Mouse (Mus musculus) hindbrain, embryonic 15.5 days (tissue): ENCODE data around the gene Parva. TPM values are rescaled to one million over a fixed set of nuclear protein-coding genes. Genes with fewer than 3 reads are reported as not detected.

Source experiments
- ATAC-seq: fragments of 200-750 bp; cut with Nextera tagmentation; 2 replicates; pipeline ENCODE4 v1.8.0; 2017; ENCODE audit warnings: low read depth, moderate number of reproducible peaks, moderate TSS enrichment; ENCODE audit not compliant: low FRiP score
- H3K27ac ChIP-seq: fragments of 300-500 bp; sonication (generic); replicated peaks from 2 replicates; pipeline ENCODE4 v1.5.1; 2015; ENCODE audit warnings: mild to moderate bottlenecking, inconsistent platforms
- H3K27me3 ChIP-seq: fragments of 300-500 bp; sonication (generic); 2 replicates; pipeline ENCODE4 v1.6.1; 2015; ENCODE audit warnings: control low read depth, inconsistent platforms
- H3K36me3 ChIP-seq: fragments of 300-500 bp; sonication (generic); 2 replicates; pipeline ENCODE4 v1.6.1; 2015; ENCODE audit warnings: control low read depth, inconsistent platforms
- H3K4me1 ChIP-seq: fragments of 300-500 bp; sonication (generic); replicated peaks from 2 replicates; pipeline ENCODE4 v1.6.1; 2015; ENCODE audit warnings: control low read depth, inconsistent platforms
- H3K4me2 ChIP-seq: fragments of 300-500 bp; sonication (generic); 2 replicates; pipeline ENCODE4 v1.6.1; 2015; ENCODE audit warnings: moderate library complexity, mild to moderate bottlenecking, inconsistent platforms
- H3K4me3 ChIP-seq: fragments of 300-500 bp; sonication (generic); 2 replicates; pipeline ENCODE4 v1.5.1; 2015; ENCODE audit warnings: mild to moderate bottlenecking, inconsistent platforms
- H3K9ac ChIP-seq: fragments of 300-500 bp; sonication (generic); 2 replicates; pipeline ENCODE4 v1.6.1; 2015; ENCODE audit warnings: inconsistent platforms
- H3K9me3 ChIP-seq: fragments of 300-500 bp; sonication (generic); 2 replicates; pipeline ENCODE4 v1.6.1; 2016; ENCODE audit warnings: control low read depth, inconsistent platforms
- WGBS: fragments of 180-500 bp; shearing (Covaris S2); methylation state at CpG from one replicate; pipeline ENCODE4 v1.1.7; 2015; 5-methylcytosine and 5-hydroxymethylcytosine counted together
- polyA plus RNA-seq: library from polyadenylated mRNA; unstranded; fragments of >200 nt; fragmentation: Nextera tagmentation; extraction: Ambion mirVana; gene quantifications from 2 replicates; pipeline ENCODE4 v1.2.1, GENCODE M21; 2015

Gene Parva
- polyA plus RNA-seq, 1 experiment from 2014 or later = 27.7 TPM

DNA sequence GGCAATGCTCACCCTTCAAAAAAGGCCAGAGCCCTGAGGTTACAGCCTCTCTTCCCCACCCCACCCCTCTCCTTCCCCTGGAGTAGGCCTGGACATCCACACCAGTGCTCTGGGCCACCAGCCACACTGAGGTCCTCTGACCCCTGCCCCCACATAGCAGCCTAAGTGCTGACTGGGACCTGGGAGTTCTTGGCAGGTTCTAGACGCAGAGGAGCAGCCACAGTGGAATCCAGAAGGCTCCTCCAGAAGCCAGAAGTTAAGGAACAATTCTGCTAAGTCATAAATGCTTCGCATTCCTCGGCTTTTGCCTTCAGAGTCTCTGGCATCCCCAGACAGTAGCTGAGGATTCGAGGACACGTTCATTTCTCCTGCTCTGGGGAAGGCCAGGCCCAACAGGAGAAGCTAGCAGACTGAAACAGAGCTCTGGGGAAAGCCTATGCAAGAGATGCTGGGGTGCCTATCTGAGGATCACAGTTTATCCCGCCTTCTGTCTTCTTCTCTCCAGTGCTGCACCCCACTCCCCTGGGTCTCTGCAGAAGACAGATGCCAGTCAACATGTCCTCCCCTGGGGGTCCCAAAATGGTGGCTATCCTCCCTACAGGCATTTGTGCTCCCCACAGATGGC is 168.0 kb downstream of the Parva start:
- H3K9me3 ChIP-seq = no peaks in the 10 kb centered on the region
- no peak overlapping the region for H3K27ac ChIP-seq
- no peaks in the 10 kb centered on the region for H3K27me3 ChIP-seq
- peaks cover 10% of the 10 kb centered on the region; the same call in 1 of the 2 replicates for H3K4me1 ChIP-seq
- 75% methylated on average over 6 of the region's 6 CpGs for WGBS
- no peak for ATAC-seq
- no peak overlapping the region for H3K9ac ChIP-seq
- H3K4me3 ChIP-seq = no peak overlapping the region
- H3K4me2 ChIP-seq = no peak overlapping the region
- no peaks in the 10 kb centered on the region for H3K36me3 ChIP-seq

DNA sequence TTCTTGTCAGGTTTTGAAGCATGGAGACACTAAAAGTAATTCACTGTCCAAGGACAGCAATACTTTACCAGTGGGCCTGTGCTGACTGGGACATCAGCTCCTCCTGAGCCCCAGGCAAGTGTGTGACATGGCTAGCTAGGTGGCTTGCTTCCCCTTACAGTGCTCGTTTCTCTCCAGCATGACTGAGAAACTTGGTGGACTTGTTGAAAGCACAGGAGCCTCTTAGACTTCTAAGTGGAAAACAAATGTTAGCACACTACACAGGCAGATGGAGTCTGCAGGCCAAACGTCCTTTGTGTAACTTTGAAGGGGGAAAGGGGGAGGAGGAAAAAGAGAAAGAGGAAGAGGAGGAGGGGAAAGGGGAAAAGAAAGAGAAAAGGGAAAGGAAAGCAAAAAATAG is 172.3 kb downstream of the Parva start:
- Histone ChIP-seq H3K27me3 (no peaks in the 10 kb centered on the region), H3K4me1 (peaks cover 10% of the 10 kb centered on the region; the same call in 1 of the 2 replicates), H3K27ac (no peak overlapping the region), H3K9me3 (no peaks in the 10 kb centered on the region), H3K36me3 (no peaks in the 10 kb centered on the region), H3K4me2 (no peak overlapping the region), H3K9ac (no peak overlapping the region), H3K4me3 (no peak overlapping the region)
- WGBS = 49% methylated on average over 2 of the region's 2 CpGs
- ATAC-seq = no peak

DNA sequence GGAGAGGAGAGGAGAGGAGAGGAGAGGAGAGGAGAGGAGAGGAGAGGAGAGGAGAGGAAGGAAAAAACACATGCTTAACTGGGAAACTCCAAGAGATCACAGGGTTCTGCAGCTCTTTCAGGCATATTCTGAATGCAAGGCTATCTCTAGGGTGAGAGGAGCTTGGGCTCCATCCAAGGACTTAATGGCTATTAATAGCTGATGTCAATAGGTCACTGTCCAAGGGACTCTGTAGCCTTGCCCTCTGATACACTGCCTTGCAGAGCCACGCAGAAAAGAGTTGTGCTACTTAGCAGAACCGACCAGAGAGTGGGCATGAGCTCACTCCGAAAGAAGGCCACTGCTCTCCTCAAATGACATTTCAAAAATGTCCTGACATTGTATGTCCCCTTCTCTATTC is 172.9 kb downstream of the Parva start:
- Histone ChIP-seq H3K27ac (no peak overlapping the region), H3K4me3 (no peak overlapping the region), H3K9me3 (no peaks in the 10 kb centered on the region), H3K27me3 (no peaks in the 10 kb centered on the region), H3K36me3 (no peaks in the 10 kb centered on the region), H3K4me1 (peaks cover 10% of the 10 kb centered on the region; the same call in 1 of the 2 replicates), H3K4me2 (no peak overlapping the region), H3K9ac (no peak overlapping the region)
- 69% methylated on average over 3 of the region's 3 CpGs for WGBS
- no peak for ATAC-seq

DNA sequence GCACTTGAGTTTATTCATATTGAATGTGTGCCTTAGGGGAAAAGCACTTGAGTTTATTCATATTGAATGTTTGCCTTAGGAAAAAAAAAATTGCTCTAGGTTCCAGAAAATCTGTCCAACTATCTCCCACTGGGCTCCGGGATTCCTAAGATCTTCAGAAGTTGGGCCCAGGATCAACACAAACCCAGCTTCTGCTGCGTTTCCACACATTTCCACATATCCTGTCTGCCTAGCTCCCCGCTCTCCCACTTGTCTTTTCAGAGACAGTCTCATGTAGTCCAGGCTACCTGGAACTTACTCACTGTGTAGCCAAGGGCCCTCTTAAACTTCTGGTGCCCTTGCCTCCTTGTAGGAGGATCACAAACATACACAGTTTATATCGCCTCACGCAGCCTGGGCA is 175.7 kb downstream of the Parva start:
- H3K4me3 ChIP-seq = no peak overlapping the region
- WGBS = 87% methylated on average over 5 of the region's 5 CpGs
- no peak overlapping the region for H3K4me2 ChIP-seq
- no peak overlapping the region for H3K27ac ChIP-seq
- no peak for ATAC-seq
- H3K9ac ChIP-seq = no peak overlapping the region
- no peaks in the 10 kb centered on the region for H3K9me3 ChIP-seq
- peaks cover 10% of the 10 kb centered on the region; the same call in 1 of the 2 replicates for H3K4me1 ChIP-seq
- H3K36me3 ChIP-seq = no peaks in the 10 kb centered on the region
- no peaks in the 10 kb centered on the region for H3K27me3 ChIP-seq

DNA sequence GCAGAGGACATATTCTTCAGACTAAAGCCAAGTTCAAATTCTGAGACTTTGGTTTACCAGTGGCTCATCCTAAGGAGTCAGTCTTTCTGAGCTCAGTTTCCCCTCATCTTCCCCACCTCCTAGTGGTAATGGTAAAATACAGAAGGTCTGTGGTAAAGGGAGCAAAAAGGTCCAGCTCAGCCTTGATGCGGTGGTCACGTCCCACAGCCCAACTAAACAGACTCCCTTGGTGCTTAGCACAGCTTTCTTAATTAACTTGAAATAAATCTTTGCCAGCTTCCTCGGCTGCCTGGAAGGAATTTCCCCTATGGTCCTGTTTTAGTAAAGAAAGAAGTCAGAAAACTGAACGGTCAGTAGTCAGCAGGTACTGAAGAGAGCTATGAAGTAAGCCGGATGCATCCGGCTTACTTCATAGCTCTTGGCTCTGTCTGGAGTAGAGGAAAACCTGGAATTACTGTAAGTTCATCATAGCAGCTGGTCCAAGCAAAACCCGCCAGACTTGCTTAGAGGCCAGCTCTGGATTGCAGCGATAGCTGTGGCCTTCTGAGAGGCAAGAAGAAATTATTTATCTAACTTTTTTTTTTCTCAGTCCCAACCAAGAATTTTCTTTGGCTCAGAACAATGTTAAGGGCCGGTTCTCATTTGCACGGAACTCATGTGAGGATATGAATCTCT is 176.3 kb downstream of the Parva start:
- Histone ChIP-seq H3K4me1 (peaks cover 10% of the 10 kb centered on the region; the same call in 1 of the 2 replicates), H3K36me3 (no peaks in the 10 kb centered on the region), H3K4me3 (no peak overlapping the region), H3K9me3 (no peaks in the 10 kb centered on the region), H3K27me3 (no peaks in the 10 kb centered on the region), H3K9ac (no peak overlapping the region), H3K27ac (peak overlapping the region; percentile 7; the same call in 1 of the 2 replicates), H3K4me2 (no peak overlapping the region)
- no peak for ATAC-seq
- WGBS = 58% methylated on average over 10 of the region's 10 CpGs

DNA sequence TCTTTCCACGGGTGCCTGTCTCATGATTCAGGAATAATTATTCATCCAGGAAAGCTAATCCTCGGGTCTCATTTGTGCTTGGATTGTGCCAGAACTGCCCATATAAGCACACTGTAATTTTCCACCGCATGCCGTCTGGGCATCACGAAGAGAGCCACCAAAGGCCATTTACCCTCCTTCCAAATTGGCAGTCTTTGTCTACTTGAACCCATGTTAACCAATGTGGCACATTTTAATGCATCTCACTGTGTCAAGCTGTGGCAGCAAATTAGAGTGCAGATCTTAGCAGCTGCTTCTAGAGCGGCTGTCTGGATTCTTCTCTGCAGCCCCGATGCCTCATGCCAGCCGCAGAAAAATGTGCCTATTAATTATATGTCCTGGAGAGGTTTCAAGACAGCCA is 176.9 kb downstream of the Parva start:
- ATAC-seq = peak; percentile 54
- Histone ChIP-seq H3K9me3 (no peaks in the 10 kb centered on the region), H3K4me1 (peaks cover 10% of the 10 kb centered on the region; the same call in 1 of the 2 replicates), H3K27me3 (no peaks in the 10 kb centered on the region), H3K4me2 (no peak overlapping the region), H3K27ac (peak overlapping the region; percentile 7), H3K36me3 (no peaks in the 10 kb centered on the region), H3K4me3 (no peak overlapping the region), H3K9ac (no peak overlapping the region)
- WGBS = 37% methylated on average over 8 of the region's 8 CpGs

DNA sequence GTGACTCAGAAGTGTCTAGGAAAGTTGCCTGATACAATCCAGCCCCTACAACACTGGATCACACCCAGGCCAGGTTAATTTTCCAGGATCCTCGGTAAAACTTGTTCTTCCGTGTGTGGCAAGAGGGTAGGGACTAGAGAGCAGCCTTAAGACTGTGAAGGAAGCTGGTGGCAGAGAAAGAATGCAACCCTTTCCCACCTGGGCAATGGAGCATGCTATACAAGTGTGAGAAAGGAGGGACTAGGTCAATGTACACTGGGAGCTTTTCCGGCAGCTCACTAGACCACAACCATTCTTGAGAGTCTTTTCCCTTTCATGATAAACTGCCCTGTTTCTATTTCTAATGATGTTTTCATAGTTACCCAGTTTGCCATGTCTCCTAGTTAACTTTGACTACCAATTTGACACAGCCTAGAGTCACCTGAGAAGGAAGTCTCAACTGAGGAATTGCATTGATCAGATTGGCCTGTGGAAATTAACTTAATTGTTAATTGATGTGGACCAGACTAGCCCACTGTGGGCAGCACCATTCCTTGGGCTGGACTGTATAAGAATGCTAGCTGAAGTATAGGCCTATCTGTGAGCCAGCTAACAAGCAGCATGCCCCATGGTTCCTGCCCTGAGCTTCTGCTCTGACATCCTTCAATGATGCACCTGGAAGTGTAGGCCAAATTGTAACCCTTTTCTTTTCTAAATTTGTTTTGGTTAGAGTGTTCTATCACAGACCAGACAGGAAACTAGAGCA is 186.9 kb downstream of the Parva start:
- Histone ChIP-seq H3K9ac (no peak overlapping the region), H3K4me2 (no peak overlapping the region), H3K27ac (no peak overlapping the region), H3K36me3 (no peaks in the 10 kb centered on the region), H3K27me3 (no peaks in the 10 kb centered on the region), H3K9me3 (no peaks in the 10 kb centered on the region), H3K4me1 (no peaks in the 10 kb centered on the region), H3K4me3 (no peak overlapping the region)
- WGBS = 92% methylated on average over 3 of the region's 3 CpGs
- ATAC-seq = no peak

DNA sequence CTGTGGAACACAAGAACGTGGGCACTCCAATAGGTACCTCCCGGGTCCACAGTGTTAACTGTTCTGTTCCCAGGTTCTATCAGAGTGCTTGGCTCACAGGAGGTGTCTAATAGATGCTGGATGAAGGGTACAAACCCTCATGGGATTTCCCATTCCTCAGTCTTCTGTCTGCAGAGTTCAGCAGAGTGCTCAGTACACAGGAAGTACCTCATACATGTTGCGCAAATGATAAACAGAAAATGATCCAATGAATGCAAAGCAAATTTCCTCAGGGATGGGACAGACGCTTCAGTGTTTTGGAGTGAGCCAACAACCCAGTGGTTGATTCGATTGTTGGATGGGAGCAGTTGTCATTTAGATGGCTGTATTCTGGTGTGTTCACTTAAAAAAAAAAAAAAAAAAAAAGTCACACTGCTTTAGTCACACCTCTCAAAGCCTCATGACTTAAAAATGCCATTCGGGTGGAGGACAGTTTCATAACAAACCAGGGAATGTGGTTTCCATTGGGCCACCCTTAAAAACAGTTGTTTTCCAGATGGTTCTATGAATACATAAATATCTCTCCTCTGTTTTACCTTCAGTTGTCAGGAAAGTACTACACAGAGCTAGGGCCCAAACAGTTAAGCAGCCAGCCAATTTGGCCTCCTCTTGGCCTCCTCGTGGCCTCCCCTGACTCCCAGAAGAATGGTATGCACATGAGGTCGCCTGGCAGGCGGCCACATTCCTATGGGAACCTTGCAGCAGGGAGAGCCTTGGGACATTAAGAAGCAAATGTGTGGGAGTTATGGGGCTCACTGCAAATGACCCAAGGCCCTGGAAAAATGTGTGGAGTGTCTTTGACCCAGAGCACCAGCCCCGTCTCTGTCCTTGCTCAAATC is 187.7 kb downstream of the Parva start:
- H3K36me3 ChIP-seq = no peaks in the 10 kb centered on the region
- H3K9ac ChIP-seq = no peak overlapping the region
- no peaks in the 10 kb centered on the region for H3K27me3 ChIP-seq
- H3K27ac ChIP-seq = no peak overlapping the region
- H3K4me1 ChIP-seq = no peaks in the 10 kb centered on the region
- ATAC-seq = no peak
- WGBS = 60% methylated on average over 10 of the region's 10 CpGs
- H3K4me2 ChIP-seq = no peak overlapping the region
- H3K4me3 ChIP-seq = no peak overlapping the region
- H3K9me3 ChIP-seq = no peaks in the 10 kb centered on the region

DNA sequence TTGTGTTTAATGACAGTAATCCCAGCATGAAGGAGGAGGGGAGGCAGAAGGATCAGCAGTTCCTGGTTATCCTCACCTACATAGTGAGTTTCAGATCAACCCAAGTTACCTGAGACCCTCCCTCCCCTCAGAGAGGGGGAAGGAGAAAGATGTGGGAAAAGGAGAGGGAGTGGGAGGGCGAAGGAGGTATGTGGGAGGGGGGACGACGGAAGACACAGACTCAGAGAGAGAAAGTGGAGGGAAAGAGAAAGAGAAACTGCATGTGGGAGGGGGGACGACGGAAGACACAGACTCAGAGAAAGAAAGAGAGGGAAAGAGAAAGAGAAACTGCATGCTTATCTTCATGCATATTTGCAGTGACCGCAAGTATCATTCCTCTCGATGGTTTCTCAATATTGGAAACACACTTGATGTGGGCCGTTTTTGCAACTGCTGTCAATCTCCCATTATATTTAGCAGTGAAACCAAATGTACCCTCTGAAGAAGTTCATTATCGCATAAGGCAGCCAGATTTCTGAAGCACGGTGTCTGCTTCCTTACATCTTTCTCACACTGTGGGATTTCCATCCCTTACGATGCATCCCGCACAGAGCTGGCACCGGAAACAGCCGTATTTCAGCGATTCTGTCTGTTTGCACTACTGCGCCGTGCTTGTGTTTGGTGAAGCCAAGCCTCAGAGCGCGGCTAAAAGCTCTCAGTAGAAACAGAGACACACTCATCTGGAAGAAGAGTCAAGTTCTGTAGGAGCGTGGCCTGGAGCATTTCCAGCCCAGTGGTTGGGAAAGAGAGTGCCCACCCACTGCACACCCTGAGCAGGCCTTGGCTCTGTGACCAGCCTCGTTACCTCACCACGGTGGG is 193.2 kb downstream of the Parva start:
- H3K27ac ChIP-seq = no peak overlapping the region
- H3K4me1 ChIP-seq = peaks cover 5% of the 10 kb centered on the region; the same call in 1 of the 2 replicates
- no peak overlapping the region for H3K4me3 ChIP-seq
- no peaks in the 10 kb centered on the region for H3K27me3 ChIP-seq
- H3K9ac ChIP-seq = no peak overlapping the region
- WGBS = 70% methylated on average over 22 of the region's 22 CpGs
- H3K9me3 ChIP-seq = no peaks in the 10 kb centered on the region
- no peaks in the 10 kb centered on the region for H3K36me3 ChIP-seq
- H3K4me2 ChIP-seq = no peak overlapping the region
- no peak for ATAC-seq

DNA sequence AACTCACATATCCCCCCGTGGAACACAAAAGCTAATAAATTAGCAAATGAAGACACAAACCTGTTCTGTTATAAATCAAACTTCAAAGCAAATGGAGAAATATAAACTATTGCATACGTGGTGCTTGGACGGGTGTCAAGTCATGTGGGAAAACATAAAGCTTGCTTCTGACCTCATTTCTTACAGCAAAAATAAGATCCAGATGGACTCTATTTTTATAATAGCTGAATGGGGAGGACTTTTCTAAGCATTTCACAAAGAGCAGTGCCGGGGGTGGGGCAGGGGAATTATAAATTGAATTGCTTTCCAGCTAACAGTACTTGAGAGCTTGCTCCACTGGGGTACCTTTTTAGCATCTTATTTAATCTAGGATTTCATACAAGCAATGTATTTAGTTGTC is 200.2 kb downstream of the Parva start:
- ATAC-seq = no peak
- no peak overlapping the region for H3K27ac ChIP-seq
- H3K9ac ChIP-seq = no peak overlapping the region
- H3K4me3 ChIP-seq = no peak overlapping the region
- no peak overlapping the region for H3K4me2 ChIP-seq
- 84% methylated on average over 4 of the region's 4 CpGs for whole genome bisulfite sequencing
- no peaks in the 10 kb centered on the region for H3K36me3 ChIP-seq
- no peaks in the 10 kb centered on the region for H3K9me3 ChIP-seq
- no peaks in the 10 kb centered on the region for H3K4me1 ChIP-seq
- no peaks in the 10 kb centered on the region for H3K27me3 ChIP-seq
